Mouse (Mus musculus): ENCODE measurements at regions not wholly inside any gene's neighbourhood (a gene's known extent, or its start where the extent isn't known, plus 50 kb on each side); places are given as distances from the start of the nearest gene placed in this dataset.

GRCm38 (mm10) chr4:83166867-83167814, 115.0 kb upstream of the Frem1 start:
- Histone ChIP-seq H3K36me3 (no peaks in the 10 kb centered on the region), H3K27me3 (no peaks in the 10 kb centered on the region), H3K9me3 (replicated peaks) (no peaks in the 10 kb centered on the region), H3K9ac (no peak overlapping the region), H3K27ac (peak overlapping the region; percentile 80), H3K4me2 (no peak overlapping the region), H3K4me3 (replicated peaks) (no peak overlapping the region), H3K4me1 (peaks cover 18% of the 10 kb centered on the region)
- WGBS = 49% methylated on average over 12 of the region's 12 CpGs
- ATAC-seq (replicated peaks; ENCODE audit: low FRiP score) = peak; percentile 88

- no peaks in the 10 kb centered on the region for H3K9me3 ChIP-seq (replicated peaks)
- no peak overlapping the region for H3K4me3 ChIP-seq (replicated peaks)
- no peak overlapping the region for H3K9ac ChIP-seq
- H3K4me1 ChIP-seq = peaks cover 18% of the 10 kb centered on the region
- no peak overlapping the region for H3K4me2 ChIP-seq
- ATAC-seq (replicated peaks; ENCODE audit: low FRiP score) = no peak
- peak overlapping the region; percentile 78; the same call in 1 of the 2 replicates for H3K27ac ChIP-seq
- H3K27me3 ChIP-seq = no peaks in the 10 kb centered on the region
- 66% methylated on average over 3 of the region's 3 CpGs for WGBS
- no peaks in the 10 kb centered on the region for H3K36me3 ChIP-seq
These were observed 94.6 kb upstream of the Frem1 start for GRCm38 (mm10) chr4:83146740-83147139.

- ATAC-seq (replicated peaks; ENCODE audit: low FRiP score) = peak; percentile 90
- 0 out of 2 replicates have a peak overlapping the region, but pooled peaks have one; percentile 14 for H3K4me2 ChIP-seq
- WGBS = 5% methylated on average over 8 of the region's 8 CpGs
These were observed 93.6 kb upstream of the Frem1 start for GRCm38 (mm10) chr4:83145738-83146217.

GRCm38 (mm10) chr4:83144781-83145517, 92.8 kb upstream of the Frem1 start:
- peak overlapping the region; percentile 78 for H3K27ac ChIP-seq
- H3K4me2 ChIP-seq = no peak overlapping the region
- no peak overlapping the region for H3K9ac ChIP-seq
- no peak overlapping the region for H3K4me3 ChIP-seq (replicated peaks)
- WGBS = 41% methylated on average over 11 of the region's 11 CpGs
- H3K27me3 ChIP-seq = no peaks in the 10 kb centered on the region
- H3K36me3 ChIP-seq = no peaks in the 10 kb centered on the region
- peaks cover 18% of the 10 kb centered on the region for H3K4me1 ChIP-seq
- no peak for ATAC-seq (replicated peaks; ENCODE audit: low FRiP score)
- H3K9me3 ChIP-seq (replicated peaks) = no peaks in the 10 kb centered on the region

More at GRCm38 (mm10) chr4:83145738-83146217, 93.6 kb upstream of the Frem1 start:
- Histone ChIP-seq H3K9ac (no peak overlapping the region), H3K4me3 (replicated peaks) (no peak overlapping the region), H3K27ac (peak overlapping the region; percentile 78), H3K27me3 (no peaks in the 10 kb centered on the region), H3K36me3 (no peaks in the 10 kb centered on the region), H3K9me3 (replicated peaks) (no peaks in the 10 kb centered on the region), H3K4me1 (peaks cover 18% of the 10 kb centered on the region)

- no peak overlapping the region for H3K9ac ChIP-seq
- H3K4me1 ChIP-seq = peaks cover 13% of the 10 kb centered on the region
- H3K27ac ChIP-seq = no peak overlapping the region
- no peaks in the 10 kb centered on the region for H3K9me3 ChIP-seq (replicated peaks)
- no peaks in the 10 kb centered on the region for H3K36me3 ChIP-seq
- WGBS = 65% methylated on average over 5 of the region's 5 CpGs
- no peak for ATAC-seq (replicated peaks; ENCODE audit: low FRiP score)
- no peak overlapping the region for H3K4me2 ChIP-seq
- no peak overlapping the region for H3K4me3 ChIP-seq (replicated peaks)
- no peaks in the 10 kb centered on the region for H3K27me3 ChIP-seq
These were observed 89.6 kb upstream of the Frem1 start for GRCm38 (mm10) chr4:83141736-83142135.

- WGBS = 85% methylated on average over 8 of the region's 8 CpGs
- H3K9ac ChIP-seq = no peak overlapping the region
- H3K27ac ChIP-seq = no peak overlapping the region
- no peaks in the 10 kb centered on the region for H3K9me3 ChIP-seq (replicated peaks)
- no peaks in the 10 kb centered on the region for H3K4me1 ChIP-seq
- H3K27me3 ChIP-seq = no peaks in the 10 kb centered on the region
- H3K4me3 ChIP-seq (replicated peaks) = no peak overlapping the region
- H3K4me2 ChIP-seq = no peak overlapping the region
- H3K36me3 ChIP-seq = no peaks in the 10 kb centered on the region
- no peak for ATAC-seq (replicated peaks; ENCODE audit: low FRiP score)
These were observed 70.5 kb upstream of the Frem1 start for GRCm38 (mm10) chr4:83122668-83123005.

GRCm38 (mm10) chr4:83122003-83122667, 70.0 kb upstream of the Frem1 start:
- Histone ChIP-seq H3K4me1 (no peaks in the 10 kb centered on the region), H3K36me3 (no peaks in the 10 kb centered on the region), H3K4me2 (no peak overlapping the region), H3K9ac (no peak overlapping the region), H3K27ac (no peak overlapping the region), H3K9me3 (replicated peaks) (no peaks in the 10 kb centered on the region), H3K4me3 (replicated peaks) (no peak overlapping the region), H3K27me3 (no peaks in the 10 kb centered on the region)
- 71% methylated on average over 6 of the region's 6 CpGs for WGBS
- ATAC-seq (replicated peaks; ENCODE audit: low FRiP score) = no peak

GRCm38 (mm10) chr4:83108659-83108967, 56.5 kb upstream of the Frem1 start:
- H3K9me3 ChIP-seq (replicated peaks) = no peaks in the 10 kb centered on the region
- no peaks in the 10 kb centered on the region; the same call in 1 of the 2 replicates for H3K4me1 ChIP-seq
- no peak overlapping the region for H3K27ac ChIP-seq
- WGBS = 73% methylated on average over 3 of the region's 3 CpGs
- H3K4me3 ChIP-seq (replicated peaks) = no peak overlapping the region
- no peak overlapping the region for H3K4me2 ChIP-seq
- H3K9ac ChIP-seq = no peak overlapping the region
- H3K36me3 ChIP-seq = no peaks in the 10 kb centered on the region
- no peak for ATAC-seq (replicated peaks; ENCODE audit: low FRiP score)
- H3K27me3 ChIP-seq = no peaks in the 10 kb centered on the region

GRCm38 (mm10) chr4:83107958-83108658, 56.0 kb upstream of the Frem1 start:
- Histone ChIP-seq H3K36me3 (no peaks in the 10 kb centered on the region), H3K27ac (no peak overlapping the region), H3K9me3 (replicated peaks) (no peaks in the 10 kb centered on the region), H3K4me2 (no peak overlapping the region), H3K9ac (no peak overlapping the region), H3K27me3 (no peaks in the 10 kb centered on the region), H3K4me1 (no peaks in the 10 kb centered on the region; the same call in 1 of the 2 replicates), H3K4me3 (replicated peaks) (no peak overlapping the region)
- ATAC-seq (replicated peaks; ENCODE audit: low FRiP score) = no peak
- WGBS = 86% methylated on average over 11 of the region's 11 CpGs

GRCm38 (mm10) chr4:83107161-83107560, 55.0 kb upstream of the Frem1 start:
- Histone ChIP-seq H3K4me2 (no peak overlapping the region), H3K4me3 (replicated peaks) (no peak overlapping the region), H3K4me1 (no peaks in the 10 kb centered on the region; the same call in 1 of the 2 replicates), H3K9me3 (replicated peaks) (no peaks in the 10 kb centered on the region), H3K27me3 (no peaks in the 10 kb centered on the region), H3K36me3 (no peaks in the 10 kb centered on the region), H3K9ac (no peak overlapping the region), H3K27ac (no peak overlapping the region)
- no peak for ATAC-seq (replicated peaks; ENCODE audit: low FRiP score)
- WGBS = 78% methylated on average over 2 of the region's 2 CpGs

GRCm38 (mm10) chr4:83104045-83104681, 52.0 kb upstream of the Frem1 start:
- no peaks in the 10 kb centered on the region for H3K9me3 ChIP-seq (replicated peaks)
- peaks cover 5% of the 10 kb centered on the region; the same call in 1 of the 2 replicates for H3K4me1 ChIP-seq
- 59% methylated on average over 5 of the region's 5 CpGs for WGBS
- H3K27me3 ChIP-seq = no peaks in the 10 kb centered on the region
- H3K27ac ChIP-seq = 0 out of 2 replicates have a peak overlapping the region, but pooled peaks have one; percentile 27
- no peaks in the 10 kb centered on the region for H3K36me3 ChIP-seq
- no peak overlapping the region for H3K4me3 ChIP-seq (replicated peaks)
- no peak overlapping the region for H3K9ac ChIP-seq
- no peak overlapping the region for H3K4me2 ChIP-seq
- ATAC-seq (replicated peaks; ENCODE audit: low FRiP score) = no peak
